Mouse (Mus musculus) c-Kit-negative CD71-positive TER-119-positive erythroid progenitor cells, embryonic 14.5 days (primary cell): Measurements from ENCODE around the gene Gm10100.
A peak's percentile ranks its signal among the peaks of the same experiment; 100 is the strongest.
"Not testable (repeated sequence)": the region's sequence is repeated elsewhere in the genome, so short reads cannot be mapped to it uniquely, and the experiment has no call there.

Source experiments
- DNase-seq: peaks from one replicate; pipeline ENCODE4 v3.0.0-alpha.2; 2013; ENCODE audit warnings: low read depth, low spot score

Gm10100 gene

GRCm38 (mm10) chr10:77726186-77726585 is at the start of gene Gm10100:
Gm10100 (plus strand) TSS chr10:77726486.
- no peak for DNase-seq

- DNase-seq, result no peak
These were observed 48.7 kb upstream of the Gm10100 start for GRCm38 (mm10) chr10:77677562-77677961.

- no peak for DNase-seq
These were observed 43.3 kb upstream of the Gm10100 start for GRCm38 (mm10) chr10:77682994-77683393.

- no peak for DNase-seq
These were observed 42.1 kb upstream of the Gm10100 start for GRCm38 (mm10) chr10:77684181-77684580.

GRCm38 (mm10) chr10:77685895-77686664 is 40.2 kb upstream of the Gm10100 start, which contains the start of gene Tspear:
Tspear (plus strand) TSS chr10:77686569.
- DNase-seq, result no peak

GRCm38 (mm10) chr10:77687021-77687420 is 39.3 kb upstream of the Gm10100 start:
- DNase-seq, result no peak

GRCm38 (mm10) chr10:77690356-77690807 is 35.9 kb upstream of the Gm10100 start, which contains the start of gene Gm19402:
Gm19402 (minus strand) TSS chr10:77690757.
- not testable (repeated sequence) for DNase-seq

- no peak for DNase-seq
These were observed 29.2 kb upstream of the Gm10100 start, which contains the start of gene Gm9508 for GRCm38 (mm10) chr10:77697133-77697532. Gm9508 (minus strand) TSS chr10:77697233.

- DNase-seq, result no peak
These were observed 20.0 kb upstream of the Gm10100 start, which contains the start of gene Gm10272 for GRCm38 (mm10) chr10:77706326-77706725. Gm10272 (plus strand) TSS chr10:77706626.

- no peak for DNase-seq
These were observed 16.5 kb upstream of the Gm10100 start for GRCm38 (mm10) chr10:77709831-77710230.

GRCm38 (mm10) chr10:77711157-77711556 is 15.1 kb upstream of the Gm10100 start, which contains the start of gene Gm10024:
Gm10024 (plus strand) TSS chr10:77711457.
- not testable (repeated sequence) for DNase-seq

- no peak for DNase-seq
These were observed 12.6 kb upstream of the Gm10100 start for GRCm38 (mm10) chr10:77713734-77714133.

GRCm38 (mm10) chr10:77715507-77715906 is 10.8 kb upstream of the Gm10100 start, which contains the start of gene Gm10142:
Gm10142 (plus strand) TSS chr10:77715807.
- no peak for DNase-seq

GRCm38 (mm10) chr10:77720299-77720698 is 6.0 kb upstream of the Gm10100 start, which contains the start of gene Krtap12-1:
Krtap12-1 (plus strand) TSS chr10:77720599.
- not testable (repeated sequence) for DNase-seq

- DNase-seq, result no peak
These were observed 1.4 kb upstream of the Gm10100 start for GRCm38 (mm10) chr10:77724855-77725254.

GRCm38 (mm10) chr10:77728280-77728679 is 2.0 kb downstream of the Gm10100 start:
- no peak for DNase-seq

GRCm38 (mm10) chr10:77729241-77729640 is 3.0 kb downstream of the Gm10100 start:
- DNase-seq, result peak; percentile 8

- DNase-seq, result no peak
These were observed 9.6 kb downstream of the Gm10100 start for GRCm38 (mm10) chr10:77735928-77736327.

- DNase-seq, result no peak
These were observed 12.6 kb downstream of the Gm10100 start for GRCm38 (mm10) chr10:77738929-77739328.

- not testable (repeated sequence) for DNase-seq
These were observed 15.8 kb downstream of the Gm10100 start, which contains the start of gene Gm18596 for GRCm38 (mm10) chr10:77741924-77742688. Gm18596 (minus strand) TSS chr10:77742638.

- not testable (repeated sequence) for DNase-seq
These were observed 24.4 kb downstream of the Gm10100 start for GRCm38 (mm10) chr10:77750686-77751085.

GRCm38 (mm10) chr10:77751254-77751653 is 25.0 kb downstream of the Gm10100 start, which contains the start of gene Gm9736:
Gm9736 (minus strand) TSS chr10:77751354.
- not testable (repeated sequence) for DNase-seq
